Mouse (Mus musculus): ENCODE results near the gene Dgkb. TPM values are rescaled to one million over a fixed set of nuclear protein-coding genes. Genes with fewer than 3 reads are reported as not detected.

Dgkb gene
- polyA plus RNA-seq, 1 experiment from 2014 or later, result 1.2 TPM

GRCm38 (mm10) chr12:38600165-38600845 is 782.8 kb downstream of the Dgkb start:
- Histone ChIP-seq H3K36me3 (ENCODE audit: insufficient read depth, low read length) (no peaks in the 10 kb centered on the region), H3K27me3 (ENCODE audit: insufficient read depth, low read length) (no peaks in the 10 kb centered on the region), H3K4me3 (ENCODE audit: low read length) (no peak overlapping the region), H3K4me1 (ENCODE audit: insufficient read depth, low read length) (no peaks in the 10 kb centered on the region), H3K9me3 (ENCODE audit: low read length) (no peaks in the 10 kb centered on the region), H3K27ac (ENCODE audit: low read length) (no peak overlapping the region), H3K4me2 (replicated peaks; ENCODE audit: low read depth, low read length) (no peak overlapping the region), H3K9ac (replicated peaks; ENCODE audit: low read length) (no peak overlapping the region)
- 93% methylated on average over 3 of the region's 3 CpGs for WGBS
- ATAC-seq (ENCODE audit: low FRiP score, low TSS enrichment), result no peak

GRCm38 (mm10) chr12:38608104-38608503 is 790.6 kb downstream of the Dgkb start:
- H3K4me3 ChIP-seq (ENCODE audit: low read length), result no peak overlapping the region
- ATAC-seq (ENCODE audit: low FRiP score, low TSS enrichment), result no peak
- 50% methylated on average over 1 of the region's 1 CpGs for WGBS
- no peak overlapping the region for H3K27ac ChIP-seq (ENCODE audit: low read length)
- no peaks in the 10 kb centered on the region for H3K27me3 ChIP-seq (ENCODE audit: insufficient read depth, low read length)
- no peak overlapping the region for H3K4me2 ChIP-seq (replicated peaks; ENCODE audit: low read depth, low read length)
- no peaks in the 10 kb centered on the region for H3K4me1 ChIP-seq (ENCODE audit: insufficient read depth, low read length)
- no peaks in the 10 kb centered on the region for H3K9me3 ChIP-seq (ENCODE audit: low read length)
- H3K9ac ChIP-seq (replicated peaks; ENCODE audit: low read length), result no peak overlapping the region
- no peaks in the 10 kb centered on the region for H3K36me3 ChIP-seq (ENCODE audit: insufficient read depth, low read length)

GRCm38 (mm10) chr12:38668265-38668664 is 850.7 kb downstream of the Dgkb start:
- H3K4me2 ChIP-seq (replicated peaks; ENCODE audit: low read depth, low read length), result no peak overlapping the region
- ATAC-seq (ENCODE audit: low FRiP score, low TSS enrichment), result no peak
- H3K9me3 ChIP-seq (ENCODE audit: low read length), result no peaks in the 10 kb centered on the region
- H3K4me3 ChIP-seq (ENCODE audit: low read length), result no peak overlapping the region
- H3K27ac ChIP-seq (ENCODE audit: low read length), result no peak overlapping the region
- 43% methylated on average over 3 of the region's 3 CpGs for WGBS
- H3K36me3 ChIP-seq (ENCODE audit: insufficient read depth, low read length), result no peaks in the 10 kb centered on the region
- no peaks in the 10 kb centered on the region for H3K4me1 ChIP-seq (ENCODE audit: insufficient read depth, low read length)
- no peaks in the 10 kb centered on the region for H3K27me3 ChIP-seq (ENCODE audit: insufficient read depth, low read length)
- no peak overlapping the region for H3K9ac ChIP-seq (replicated peaks; ENCODE audit: low read length)

All from kidney, embryonic 16.5 days (tissue).